Mouse (Mus musculus) left cerebral cortex, postnatal 10 days (tissue): Measurements from ENCODE around the gene Tlr8. TPM values are rescaled to one million over a fixed set of nuclear protein-coding genes. Genes with fewer than 3 reads are reported as not detected.

Experiments used
- DNase-seq, 2 experiments: peaks; one replicate each; pipeline ENCODE4 v3.0.0; 2021 to 2022; ENCODE audit warnings: low spot score in 2 of 2, mixed read lengths in 1 of 2; ENCODE audit errors: extremely low spot score in 1 of 2
- intact Hi-C: fragments of 180-260 bp; cut with DNase I; formaldehyde crosslinking; loops from one replicate; pipeline ENCODE4 v1.15.1; 2025
- total RNA-seq, 2 experiments: library from RNA; stranded (reverse); gene quantifications; 2 replicates each; pipeline ENCODE4 v1.2.3; 2021

Tlr8 gene
- total RNA-seq, 2 experiments from 2014 or later: 0.26 to 0.51 TPM

GRCm38 (mm10) chrX:167208978-167209754 is 55.0 kb downstream of the Tlr8 start, which contains the start of gene Tmsb4x:
TSS of gene Tmsb4x (minus strand) at chrX:167209315.
- DNase-seq: peak; percentile 80 to 89
- intact Hi-C loops: loop anchor here (5.0 kb wide), 1 partner anchor 102 kb away; no protein-coding TSS in a partner anchor

DNA sequence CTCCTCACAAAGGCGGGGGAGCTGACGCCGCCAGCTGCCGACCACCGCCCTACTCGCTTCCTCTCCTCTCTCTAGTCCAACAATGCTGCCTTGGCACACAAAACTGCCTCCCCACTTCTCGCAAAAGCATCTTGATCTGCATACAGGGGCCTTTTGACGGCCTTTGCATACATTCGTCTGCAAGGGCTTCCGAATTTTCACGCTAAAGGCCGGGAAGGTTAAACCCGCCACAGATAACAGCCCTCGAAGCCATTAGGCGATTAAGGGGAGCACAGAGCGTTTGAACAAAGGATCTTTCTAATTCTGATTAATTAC is 55.7 kb downstream of the Tlr8 start:
- intact Hi-C loops: loop anchor here (5.0 kb wide), 1 partner anchor 101 kb away; no protein-coding TSS in a partner anchor
- DNase-seq: peak in 1 of 2 experiments; percentile 58

GRCm38 (mm10) chrX:167207741-167208505 is 56.2 kb downstream of the Tlr8 start:
- DNase-seq: peak in 1 of 2 experiments; percentile 66
- intact Hi-C loops: loop anchor here (5.0 kb wide), 1 partner anchor 101 kb away; no protein-coding TSS in a partner anchor

GRCm38 (mm10) chrX:167205813-167206520 is 58.2 kb downstream of the Tlr8 start:
- no peak for DNase-seq
- intact Hi-C loops: loop anchor here (5.0 kb wide), 1 partner anchor 99 kb away; no protein-coding TSS in a partner anchor

DNA sequence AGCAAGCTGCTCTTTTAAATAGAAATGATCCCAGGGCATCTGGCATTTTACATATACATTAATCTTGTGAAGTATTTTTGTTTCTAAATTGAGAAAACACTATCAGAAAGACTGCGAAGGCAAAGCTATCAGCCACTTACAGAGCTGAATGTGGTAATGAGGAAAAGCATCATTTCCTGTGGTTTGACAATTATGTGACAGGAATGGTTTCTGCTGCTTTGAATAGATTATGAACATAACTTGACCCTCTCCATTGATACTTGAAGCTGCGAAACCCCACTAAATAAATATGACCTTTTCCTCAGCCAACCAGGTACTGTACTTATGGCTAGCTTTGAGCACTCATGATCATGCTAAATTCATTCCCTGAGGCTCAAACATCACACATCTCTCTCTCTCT is 62.8 kb downstream of the Tlr8 start:
- no peak for DNase-seq
- intact Hi-C loops: no loop called here

GRCm38 (mm10) chrX:167195228-167195649 is 68.9 kb downstream of the Tlr8 start:
- no peak for DNase-seq
- intact Hi-C loops: no loop called here

Other genes with a start within 250 kb of the Tlr8 start
- gene Tmsb4x, start 55.0 kb downstream of the Tlr8 start, total RNA-seq: 1,000 to 10,000 TPM; 1,429 to 1,477 TPM
- 1 to 10 TPM; 2.5 to 3.3 TPM for gene Tlr7, start 66.2 kb upstream of the Tlr8 start, total RNA-seq
- 10 to 100 TPM; 23.7 to 26.1 TPM for gene Prps2, start 118.4 kb upstream of the Tlr8 start, total RNA-seq